Mouse (Mus musculus): ENCODE measurements around the gene Zdhhc12. TPM values are rescaled to one million over a fixed set of nuclear protein-coding genes. Genes with fewer than 3 reads are reported as not detected.
"Not testable (repeated sequence)": the region's sequence is repeated elsewhere in the genome, so short reads cannot be mapped to it uniquely, and the experiment has no call there.

Zdhhc12 gene
- polyA plus RNA-seq, 1 experiment, result 31.5 TPM

GRCm38 (mm10) chr2:30062249-30063093 is 31.0 kb downstream of the Zdhhc12 start:
- TF ChIP-seq MAX (IDR thresholded peaks at IDR 0.05) (peak; percentile 81), CEBPB (IDR thresholded peaks at IDR 0.05; ENCODE audit: low read depth) (no peak), CTCF (IDR thresholded peaks at IDR 0.05; ENCODE audit: control insufficient read depth, insufficient read depth, insufficient read length) (no peak), MYOD1 (IDR thresholded peaks at IDR 0.05; ENCODE audit: control insufficient read depth, insufficient read length, low read depth) (no peak), MYOG (IDR thresholded peaks at IDR 0.05; ENCODE audit: control insufficient read depth, extremely low read depth, insufficient read length) (no peak), USF1 (IDR thresholded peaks at IDR 0.05; ENCODE audit: low read depth) (peak; percentile 88), FOSL1 (IDR thresholded peaks at IDR 0.05; ENCODE audit: insufficient read depth, low read length, poor library complexity, severe bottlenecking) (no peak)
- no peaks in the 10 kb centered on the region for H3K27me3 ChIP-seq (ENCODE audit: control insufficient read depth, insufficient read depth, insufficient read length)
- H3ac ChIP-seq (ENCODE audit: control insufficient read depth, insufficient read length, low read depth), result peak overlapping the region; percentile 97
- H3K79me2 ChIP-seq (ENCODE audit: control insufficient read depth, insufficient read depth), result peaks cover 56% of the 10 kb centered on the region
- H3K36me3 ChIP-seq (ENCODE audit: control insufficient read depth, insufficient read depth), result peaks cover under 1% of the 10 kb centered on the region
- peaks cover 40% of the 10 kb centered on the region for H3K79me3 ChIP-seq (ENCODE audit: low read depth)
- peak overlapping the region; percentile 90 for H3K4me3 ChIP-seq (ENCODE audit: insufficient read depth, poor library complexity, severe bottlenecking)

- peaks cover 36% of the 10 kb centered on the region for H3K79me3 ChIP-seq (ENCODE audit: low read depth)
- no peaks in the 10 kb centered on the region for H3K27me3 ChIP-seq (ENCODE audit: control insufficient read depth, insufficient read depth, insufficient read length)
- H3K36me3 ChIP-seq (ENCODE audit: control insufficient read depth, insufficient read depth), result no peaks in the 10 kb centered on the region
- H3K4me3 ChIP-seq (ENCODE audit: insufficient read depth, poor library complexity, severe bottlenecking), result peak overlapping the region; percentile 90
- peak overlapping the region; percentile 97 for H3ac ChIP-seq (ENCODE audit: control insufficient read depth, insufficient read length, low read depth)
- H3K79me2 ChIP-seq (ENCODE audit: control insufficient read depth, insufficient read depth), result peaks cover 46% of the 10 kb centered on the region
- TF ChIP-seq MYOD1 (IDR thresholded peaks at IDR 0.05; ENCODE audit: control insufficient read depth, insufficient read length, low read depth) (no peak), FOSL1 (IDR thresholded peaks at IDR 0.05; ENCODE audit: insufficient read depth, low read length, poor library complexity, severe bottlenecking) (no peak), USF1 (IDR thresholded peaks at IDR 0.05; ENCODE audit: low read depth) (no peak), CTCF (IDR thresholded peaks at IDR 0.05; ENCODE audit: control insufficient read depth, insufficient read depth, insufficient read length) (no peak), MAX (IDR thresholded peaks at IDR 0.05) (no peak), MYOG (IDR thresholded peaks at IDR 0.05; ENCODE audit: control insufficient read depth, extremely low read depth, insufficient read length) (no peak), CEBPB (IDR thresholded peaks at IDR 0.05; ENCODE audit: low read depth) (no peak)
These were observed 32.0 kb downstream of the Zdhhc12 start for GRCm38 (mm10) chr2:30061215-30062166.

- Histone ChIP-seq H3K36me3 (ENCODE audit: control insufficient read depth, insufficient read depth) (no peaks in the 10 kb centered on the region), H3K4me3 (ENCODE audit: insufficient read depth, poor library complexity, severe bottlenecking) (no peak overlapping the region), H3ac (ENCODE audit: control insufficient read depth, insufficient read length, low read depth) (no peak overlapping the region), H3K79me3 (ENCODE audit: low read depth) (peaks cover 12% of the 10 kb centered on the region), H3K27me3 (ENCODE audit: control insufficient read depth, insufficient read depth, insufficient read length) (no peaks in the 10 kb centered on the region), H3K79me2 (ENCODE audit: control insufficient read depth, insufficient read depth) (peaks cover 16% of the 10 kb centered on the region)
- TF ChIP-seq CTCF (IDR thresholded peaks at IDR 0.05; ENCODE audit: control insufficient read depth, insufficient read depth, insufficient read length) (no peak), CEBPB (IDR thresholded peaks at IDR 0.05; ENCODE audit: low read depth) (no peak), MYOD1 (IDR thresholded peaks at IDR 0.05; ENCODE audit: control insufficient read depth, insufficient read length, low read depth) (no peak), USF1 (IDR thresholded peaks at IDR 0.05; ENCODE audit: low read depth) (no peak), FOSL1 (IDR thresholded peaks at IDR 0.05; ENCODE audit: insufficient read depth, low read length, poor library complexity, severe bottlenecking) (no peak), MYOG (IDR thresholded peaks at IDR 0.05; ENCODE audit: control insufficient read depth, extremely low read depth, insufficient read length) (no peak), MAX (IDR thresholded peaks at IDR 0.05) (no peak)
These were observed 35.0 kb downstream of the Zdhhc12 start for GRCm38 (mm10) chr2:30058418-30058817.

GRCm38 (mm10) chr2:30057223-30057904 is 36.1 kb downstream of the Zdhhc12 start, which contains the start of gene Set:
TSS of gene Set (plus strand) at chr2:30057378.
- Histone ChIP-seq H3K79me2 (ENCODE audit: control insufficient read depth, insufficient read depth) (peaks cover 6% of the 10 kb centered on the region), H3K79me3 (ENCODE audit: low read depth) (peaks cover 2% of the 10 kb centered on the region), H3ac (ENCODE audit: control insufficient read depth, insufficient read length, low read depth) (no peak within 1 kb of the TSS), H3K27me3 (ENCODE audit: control insufficient read depth, insufficient read depth, insufficient read length) (no peaks in the 10 kb centered on the region), H3K4me3 (ENCODE audit: insufficient read depth, poor library complexity, severe bottlenecking) (no peak within 1 kb of the TSS), H3K36me3 (ENCODE audit: control insufficient read depth, insufficient read depth) (no peaks in the 10 kb centered on the region)
- TF ChIP-seq FOSL1 (IDR thresholded peaks at IDR 0.05; ENCODE audit: insufficient read depth, low read length, poor library complexity, severe bottlenecking) (no peak), MYOD1 (IDR thresholded peaks at IDR 0.05; ENCODE audit: control insufficient read depth, insufficient read length, low read depth) (no peak), CTCF (IDR thresholded peaks at IDR 0.05; ENCODE audit: control insufficient read depth, insufficient read depth, insufficient read length) (no peak), CEBPB (IDR thresholded peaks at IDR 0.05; ENCODE audit: low read depth) (no peak), MAX (IDR thresholded peaks at IDR 0.05) (no peak), USF1 (IDR thresholded peaks at IDR 0.05; ENCODE audit: low read depth) (no peak), MYOG (IDR thresholded peaks at IDR 0.05; ENCODE audit: control insufficient read depth, extremely low read depth, insufficient read length) (no peak)

- Histone ChIP-seq H3ac (ENCODE audit: control insufficient read depth, insufficient read length, low read depth) (no peak overlapping the region), H3K79me2 (ENCODE audit: control insufficient read depth, insufficient read depth) (no peaks in the 10 kb centered on the region), H3K27me3 (ENCODE audit: control insufficient read depth, insufficient read depth, insufficient read length) (no peaks in the 10 kb centered on the region), H3K36me3 (ENCODE audit: control insufficient read depth, insufficient read depth) (no peaks in the 10 kb centered on the region), H3K79me3 (ENCODE audit: low read depth) (no peaks in the 10 kb centered on the region), H3K4me3 (ENCODE audit: insufficient read depth, poor library complexity, severe bottlenecking) (no peak overlapping the region)
- TF ChIP-seq MYOG (IDR thresholded peaks at IDR 0.05; ENCODE audit: control insufficient read depth, extremely low read depth, insufficient read length) (no peak), CTCF (IDR thresholded peaks at IDR 0.05; ENCODE audit: control insufficient read depth, insufficient read depth, insufficient read length) (no peak)
These were observed 36.7 kb downstream of the Zdhhc12 start for GRCm38 (mm10) chr2:30056736-30057135.

GRCm38 (mm10) chr2:30055310-30055709 is 38.1 kb downstream of the Zdhhc12 start:
- H3K36me3 ChIP-seq (ENCODE audit: control insufficient read depth, insufficient read depth); H3K27me3 ChIP-seq (ENCODE audit: control insufficient read depth, insufficient read depth, insufficient read length); H3K79me3 ChIP-seq (ENCODE audit: low read depth); H3K79me2 ChIP-seq (ENCODE audit: control insufficient read depth, insufficient read depth); H3K4me3 ChIP-seq (ENCODE audit: insufficient read depth, poor library complexity, severe bottlenecking); H3ac ChIP-seq (ENCODE audit: control insufficient read depth, insufficient read length, low read depth): not testable (repeated sequence)
